Mouse (Mus musculus): ENCODE results near the gene B4gat1. TPM values are rescaled to one million over a fixed set of nuclear protein-coding genes. Genes with fewer than 3 reads are reported as not detected.

Gene B4gat1
- polyA plus RNA-seq, 1 experiment from 2014 or later = 37.8 TPM

DNA sequence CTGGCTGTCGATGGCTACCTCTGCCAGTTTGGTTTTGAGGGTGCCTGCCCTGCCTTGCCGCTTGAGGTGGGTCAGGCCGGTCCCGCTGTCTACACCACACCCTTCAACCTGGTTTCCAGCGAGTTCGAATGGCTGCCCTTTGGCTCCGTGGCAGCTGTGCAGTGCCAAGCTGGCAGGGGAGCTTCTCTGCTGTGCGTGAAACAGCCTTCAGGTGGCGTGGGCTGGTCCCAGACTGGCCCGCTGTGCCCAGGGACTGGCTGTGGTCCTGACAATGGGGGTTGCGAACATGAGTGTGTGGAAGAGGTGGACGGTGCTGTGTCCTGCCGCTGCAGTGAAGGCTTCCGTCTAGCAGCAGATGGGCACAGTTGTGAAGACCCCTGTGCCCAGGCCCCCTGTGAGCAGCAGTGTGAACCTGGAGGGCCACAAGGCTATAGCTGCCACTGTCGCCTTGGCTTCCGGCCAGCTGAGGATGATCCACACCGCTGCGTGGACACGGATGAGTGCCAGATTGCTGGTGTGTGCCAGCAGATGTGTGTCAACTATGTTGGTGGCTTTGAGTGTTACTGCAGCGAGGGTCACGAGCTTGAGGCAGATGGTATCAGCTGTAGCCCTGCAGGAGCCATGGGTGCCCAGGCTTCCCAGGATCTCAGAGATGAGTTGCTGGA, 30.1 kb downstream of the B4gat1 start:
- H3K27me3 ChIP-seq (ENCODE audit: control insufficient read depth, insufficient read depth, low read length) = 0 out of 2 replicates have a peak, but pooled peaks cover 2% of the 10 kb centered on the region
- peak overlapping the region; percentile 77 for H3K9ac ChIP-seq (ENCODE audit: low read length)
- ATAC-seq (ENCODE audit: insufficient number of reproducible peaks, low FRiP score, low TSS enrichment, low read depth) = no peak
- H3K9me3 ChIP-seq (ENCODE audit: control insufficient read depth, low read length) = no peaks in the 10 kb centered on the region
- peak overlapping the region; percentile 99 for H3K4me2 ChIP-seq (ENCODE audit: low read depth, severe bottlenecking)
- H3K4me1 ChIP-seq (ENCODE audit: control insufficient read depth, insufficient read depth, low read length) = peaks cover 47% of the 10 kb centered on the region
- 38% methylated on average over 21 of the region's 21 CpGs for WGBS
- DNase-seq (ENCODE audit: low spot score) = no peak
- H3K36me3 ChIP-seq (ENCODE audit: control insufficient read depth, insufficient read depth, low read length) = no peaks in the 10 kb centered on the region; the same call in 1 of the 2 replicates
- H3K4me3 ChIP-seq (ENCODE audit: low read depth, low read length) = peak overlapping the region; percentile 57
- no peak overlapping the region; the same call in 1 of the 2 replicates for H3K27ac ChIP-seq (replicated peaks; ENCODE audit: low read depth, low read length)

DNA sequence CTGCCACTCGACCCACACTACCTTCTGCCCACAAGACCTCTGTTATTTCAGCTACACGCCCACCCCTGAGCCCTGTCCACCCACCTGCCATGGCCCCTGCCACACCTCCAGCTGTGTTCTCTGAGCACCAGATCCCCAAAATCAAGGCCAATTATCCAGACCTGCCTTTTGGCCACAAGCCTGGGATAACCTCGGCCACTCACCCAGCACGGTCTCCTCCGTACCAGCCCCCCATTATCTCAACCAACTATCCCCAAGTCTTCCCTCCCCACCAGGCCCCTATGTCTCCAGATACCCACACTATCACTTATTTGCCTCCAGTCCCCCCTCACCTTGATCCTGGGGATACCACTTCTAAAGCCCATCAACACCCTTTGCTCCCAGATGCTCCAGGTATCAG, 30.9 kb downstream of the B4gat1 start:
- no peak for ATAC-seq (ENCODE audit: insufficient number of reproducible peaks, low FRiP score, low TSS enrichment, low read depth)

DNA sequence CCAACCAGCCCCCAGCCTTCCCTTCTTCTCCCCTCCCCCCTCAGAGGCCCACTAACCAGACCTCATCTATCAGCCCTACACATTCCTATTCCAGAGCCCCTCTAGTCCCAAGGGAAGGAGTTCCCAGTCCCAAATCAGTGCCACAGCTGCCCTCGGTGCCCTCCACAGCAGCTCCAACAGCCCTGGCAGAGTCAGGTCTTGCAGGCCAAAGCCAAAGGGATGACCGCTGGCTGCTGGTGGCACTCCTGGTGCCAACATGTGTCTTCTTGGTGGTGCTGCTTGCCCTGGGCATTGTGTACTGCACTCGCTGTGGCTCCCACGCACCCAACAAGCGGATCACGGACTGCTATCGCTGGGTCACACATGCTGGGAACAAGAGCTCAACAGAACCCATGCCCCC, 31.4 kb downstream of the B4gat1 start:
- Histone ChIP-seq H3K4me2 (ENCODE audit: low read depth, severe bottlenecking) (peak overlapping the region; percentile 99), H3K27ac (replicated peaks; ENCODE audit: low read depth, low read length) (peak overlapping the region; percentile 98), H3K36me3 (ENCODE audit: control insufficient read depth, insufficient read depth, low read length) (no peaks in the 10 kb centered on the region; the same call in 1 of the 2 replicates), H3K4me3 (ENCODE audit: low read depth, low read length) (peak overlapping the region; percentile 0; the same call in 1 of the 2 replicates), H3K27me3 (ENCODE audit: control insufficient read depth, insufficient read depth, low read length) (0 out of 2 replicates have a peak, but pooled peaks cover 2% of the 10 kb centered on the region), H3K4me1 (ENCODE audit: control insufficient read depth, insufficient read depth, low read length) (peaks cover 44% of the 10 kb centered on the region), H3K9me3 (ENCODE audit: control insufficient read depth, low read length) (no peaks in the 10 kb centered on the region), H3K9ac (ENCODE audit: low read length) (no peak overlapping the region)
- ATAC-seq (ENCODE audit: insufficient number of reproducible peaks, low FRiP score, low TSS enrichment, low read depth) (no peak), DNase-seq (ENCODE audit: low spot score) (no peak)
- 81% methylated on average over 7 of the region's 7 CpGs for WGBS

More for the DNA sequence above, 30.9 kb downstream of the B4gat1 start:
- Histone ChIP-seq H3K4me1 (ENCODE audit: control insufficient read depth, insufficient read depth, low read length) (peaks cover 47% of the 10 kb centered on the region), H3K4me2 (ENCODE audit: low read depth, severe bottlenecking) (peak overlapping the region; percentile 99), H3K4me3 (ENCODE audit: low read depth, low read length) (0 out of 2 replicates have a peak overlapping the region, but pooled peaks have one; percentile 0), H3K36me3 (ENCODE audit: control insufficient read depth, insufficient read depth, low read length) (no peaks in the 10 kb centered on the region; the same call in 1 of the 2 replicates), H3K9me3 (ENCODE audit: control insufficient read depth, low read length) (no peaks in the 10 kb centered on the region), H3K27me3 (ENCODE audit: control insufficient read depth, insufficient read depth, low read length) (0 out of 2 replicates have a peak, but pooled peaks cover 2% of the 10 kb centered on the region), H3K27ac (replicated peaks; ENCODE audit: low read depth, low read length) (0 out of 2 replicates have a peak overlapping the region, but pooled peaks have one; percentile 98), H3K9ac (ENCODE audit: low read length) (no peak overlapping the region; the same call in 1 of the 2 replicates)
- DNase-seq (ENCODE audit: low spot score) = no peak
- 73% methylated on average over 5 of the region's 5 CpGs for WGBS

DNA sequence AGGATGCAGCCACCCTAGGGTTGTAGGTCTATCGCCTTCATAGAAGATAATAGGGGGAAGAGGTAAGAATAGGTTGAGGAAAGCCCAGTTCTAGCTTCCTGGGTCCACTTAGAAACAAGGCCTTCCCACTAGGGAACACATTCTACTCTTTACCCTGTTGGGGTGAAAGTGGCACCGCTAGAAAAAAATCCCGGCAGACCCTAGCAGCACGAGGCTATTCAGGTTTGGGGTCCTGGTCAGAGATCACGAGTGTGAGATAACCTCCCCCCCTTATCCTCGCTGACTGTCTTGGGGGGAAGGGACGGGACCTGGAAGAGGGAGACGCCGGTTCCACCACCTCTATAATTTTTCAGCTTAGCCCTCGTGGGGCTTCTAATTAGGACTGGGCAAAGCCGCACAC, 32.5 kb downstream of the B4gat1 start:
- 0 out of 2 replicates have a peak, but pooled peaks cover 2% of the 10 kb centered on the region for H3K27me3 ChIP-seq (ENCODE audit: control insufficient read depth, insufficient read depth, low read length)
- no peaks in the 10 kb centered on the region; the same call in 1 of the 2 replicates for H3K36me3 ChIP-seq (ENCODE audit: control insufficient read depth, insufficient read depth, low read length)
- H3K9ac ChIP-seq (ENCODE audit: low read length) = peak overlapping the region; percentile 58
- ATAC-seq (ENCODE audit: insufficient number of reproducible peaks, low FRiP score, low TSS enrichment, low read depth) = no peak
- H3K4me2 ChIP-seq (ENCODE audit: low read depth, severe bottlenecking) = peak overlapping the region; percentile 99
- peaks cover 44% of the 10 kb centered on the region for H3K4me1 ChIP-seq (ENCODE audit: control insufficient read depth, insufficient read depth, low read length)
- no peak for DNase-seq (ENCODE audit: low spot score)
- 3% methylated on average over 11 of the region's 11 CpGs for WGBS
- H3K4me3 ChIP-seq (ENCODE audit: low read depth, low read length) = peak overlapping the region; percentile 37
- H3K27ac ChIP-seq (replicated peaks; ENCODE audit: low read depth, low read length) = peak overlapping the region; percentile 98
- H3K9me3 ChIP-seq (ENCODE audit: control insufficient read depth, low read length) = no peaks in the 10 kb centered on the region

DNA sequence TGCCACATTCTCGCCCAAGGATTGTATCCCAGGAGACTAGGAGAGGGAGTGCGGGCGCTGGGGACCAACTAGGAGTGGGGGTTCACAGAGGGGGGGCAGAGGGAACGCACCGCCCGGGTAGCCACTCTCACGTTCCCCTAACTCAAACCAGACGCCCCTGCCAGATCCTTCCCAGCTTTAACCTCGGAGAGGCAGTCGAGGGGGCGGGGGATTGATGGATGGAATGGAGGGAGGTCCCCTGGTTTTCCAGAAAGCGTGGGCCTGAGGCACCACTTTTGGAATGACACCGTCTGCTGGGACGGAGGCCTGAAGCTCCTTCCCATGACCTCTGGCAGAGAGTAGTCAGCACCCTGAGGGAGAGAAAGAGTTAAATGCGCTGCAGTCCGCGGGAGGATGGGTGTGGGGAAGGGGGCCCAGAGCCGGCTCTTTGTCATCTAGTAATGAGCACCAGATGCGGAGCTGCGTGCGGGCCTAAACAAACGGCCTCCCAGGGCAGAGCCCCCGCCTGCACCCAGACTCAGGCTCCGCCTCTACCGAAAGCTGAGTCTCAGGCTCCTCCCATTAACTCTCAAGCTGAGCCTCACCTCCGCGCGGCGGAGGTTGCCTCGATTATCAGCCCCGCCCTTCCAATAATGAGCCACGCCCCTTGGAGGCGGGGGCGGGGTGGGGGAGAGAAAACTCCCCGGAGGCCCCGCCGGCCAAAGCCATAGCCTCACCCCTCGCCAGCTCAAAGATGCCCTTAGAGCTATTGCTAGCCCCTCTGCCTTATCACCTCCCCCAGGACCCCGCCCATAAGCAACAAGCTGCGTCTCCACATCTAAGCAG, 33.1 kb downstream of the B4gat1 start:
- under 1% methylated on average over 40 of the region's 40 CpGs for WGBS
- Histone ChIP-seq H3K9ac (ENCODE audit: low read length) (peak overlapping the region; percentile 58), H3K9me3 (ENCODE audit: control insufficient read depth, low read length) (no peaks in the 10 kb centered on the region), H3K27ac (replicated peaks; ENCODE audit: low read depth, low read length) (peak overlapping the region; percentile 98), H3K36me3 (ENCODE audit: control insufficient read depth, insufficient read depth, low read length) (no peaks in the 10 kb centered on the region; the same call in 1 of the 2 replicates), H3K27me3 (ENCODE audit: control insufficient read depth, insufficient read depth, low read length) (0 out of 2 replicates have a peak, but pooled peaks cover 2% of the 10 kb centered on the region), H3K4me2 (ENCODE audit: low read depth, severe bottlenecking) (peak overlapping the region; percentile 99), H3K4me3 (ENCODE audit: low read depth, low read length) (peak overlapping the region; percentile 37), H3K4me1 (ENCODE audit: control insufficient read depth, insufficient read depth, low read length) (peaks cover 44% of the 10 kb centered on the region)
- DNase-seq (ENCODE audit: low spot score) (peak; percentile 96), ATAC-seq (ENCODE audit: insufficient number of reproducible peaks, low FRiP score, low TSS enrichment, low read depth) (peak; percentile 92)

DNA sequence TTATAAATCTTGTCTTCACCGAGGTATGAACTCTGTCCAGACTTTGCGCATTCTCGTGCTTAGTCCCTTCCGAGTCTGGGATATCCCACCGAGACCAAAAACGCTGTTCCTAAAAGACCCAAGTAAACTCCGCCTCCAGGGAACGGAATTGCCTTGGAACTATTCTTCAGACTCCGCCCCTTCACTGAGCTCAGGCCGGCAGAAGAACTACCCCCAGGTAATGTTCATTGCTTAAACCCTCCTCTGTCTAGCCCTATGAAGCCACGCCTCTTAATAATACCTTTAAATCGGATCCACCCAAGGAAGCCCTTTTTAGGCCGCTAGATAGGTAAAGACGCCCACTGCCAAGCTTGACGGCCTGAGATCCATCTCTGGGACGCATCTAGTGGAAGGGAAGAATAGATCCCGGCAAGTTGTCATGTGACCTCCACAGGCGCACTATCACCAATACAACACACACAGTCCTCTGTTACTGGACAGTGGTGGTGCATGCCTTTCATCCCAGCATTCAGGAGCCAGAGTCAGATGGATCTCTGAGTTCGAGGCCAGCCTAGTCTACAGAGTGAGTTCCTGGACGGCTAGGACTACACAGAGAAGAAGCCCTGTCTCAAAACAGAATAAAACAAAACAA, 33.9 kb downstream of the B4gat1 start:
- Histone ChIP-seq H3K4me2 (ENCODE audit: low read depth, severe bottlenecking) (peak overlapping the region; percentile 99), H3K4me3 (ENCODE audit: low read depth, low read length) (peak overlapping the region; percentile 37), H3K9me3 (ENCODE audit: control insufficient read depth, low read length) (no peaks in the 10 kb centered on the region), H3K27me3 (ENCODE audit: control insufficient read depth, insufficient read depth, low read length) (0 out of 2 replicates have a peak, but pooled peaks cover 2% of the 10 kb centered on the region), H3K36me3 (ENCODE audit: control insufficient read depth, insufficient read depth, low read length) (no peaks in the 10 kb centered on the region; the same call in 1 of the 2 replicates), H3K9ac (ENCODE audit: low read length) (peak overlapping the region; percentile 9; the same call in 1 of the 2 replicates), H3K4me1 (ENCODE audit: control insufficient read depth, insufficient read depth, low read length) (peaks cover 36% of the 10 kb centered on the region), H3K27ac (replicated peaks; ENCODE audit: low read depth, low read length) (peak overlapping the region; percentile 98)
- DNase-seq (ENCODE audit: low spot score) = peak; percentile 71
- 2% methylated on average over 20 of the region's 20 CpGs for WGBS
- peak; percentile 18 for ATAC-seq (ENCODE audit: insufficient number of reproducible peaks, low FRiP score, low TSS enrichment, low read depth)

DNA sequence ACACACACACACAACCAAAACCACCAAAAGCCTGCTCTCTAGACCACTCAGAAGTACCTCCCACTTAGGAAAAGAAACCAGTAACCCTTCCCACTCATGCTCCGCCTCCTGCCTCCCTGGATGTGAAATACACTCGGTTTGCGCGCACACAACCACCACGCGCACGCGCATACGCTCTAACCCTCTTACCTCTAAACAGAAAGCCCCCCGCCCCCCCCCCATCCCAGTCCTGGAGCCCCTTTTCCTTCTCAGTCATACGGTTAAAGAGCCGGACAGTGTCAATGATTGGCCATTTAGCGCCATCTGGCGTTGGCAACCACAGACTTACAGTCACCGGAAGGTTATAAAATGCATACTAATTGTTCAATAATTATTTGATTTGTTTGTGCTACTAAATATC, 34.4 kb downstream of the B4gat1 start:
- DNase-seq (ENCODE audit: low spot score) = peak; percentile 90

More for the DNA sequence above, 34.4 kb downstream of the B4gat1 start:
- peak overlapping the region; percentile 99 for H3K4me2 ChIP-seq (ENCODE audit: low read depth, severe bottlenecking)
- no peak overlapping the region; the same call in 1 of the 2 replicates for H3K9ac ChIP-seq (ENCODE audit: low read length)
- H3K27ac ChIP-seq (replicated peaks; ENCODE audit: low read depth, low read length) = peak overlapping the region; percentile 98
- peaks cover 34% of the 10 kb centered on the region for H3K4me1 ChIP-seq (ENCODE audit: control insufficient read depth, insufficient read depth, low read length)
- under 1% methylated on average over 15 of the region's 15 CpGs for WGBS
- no peaks in the 10 kb centered on the region for H3K9me3 ChIP-seq (ENCODE audit: control insufficient read depth, low read length)
- H3K4me3 ChIP-seq (ENCODE audit: low read depth, low read length) = peak overlapping the region; percentile 37
- H3K27me3 ChIP-seq (ENCODE audit: control insufficient read depth, insufficient read depth, low read length) = 0 out of 2 replicates have a peak, but pooled peaks cover 2% of the 10 kb centered on the region
- ATAC-seq (ENCODE audit: insufficient number of reproducible peaks, low FRiP score, low TSS enrichment, low read depth) = no peak; the same call in 1 of the 2 replicates
- no peaks in the 10 kb centered on the region; the same call in 1 of the 2 replicates for H3K36me3 ChIP-seq (ENCODE audit: control insufficient read depth, insufficient read depth, low read length)
